Mouse (Mus musculus): ENCODE results near the gene Pitpnm2. TPM values are rescaled to one million over a fixed set of nuclear protein-coding genes. Genes with fewer than 3 reads are reported as not detected.

The Pitpnm2 gene
- polyA plus RNA-seq, 1 experiment from 2014 or later: 9.4 TPM

DNA sequence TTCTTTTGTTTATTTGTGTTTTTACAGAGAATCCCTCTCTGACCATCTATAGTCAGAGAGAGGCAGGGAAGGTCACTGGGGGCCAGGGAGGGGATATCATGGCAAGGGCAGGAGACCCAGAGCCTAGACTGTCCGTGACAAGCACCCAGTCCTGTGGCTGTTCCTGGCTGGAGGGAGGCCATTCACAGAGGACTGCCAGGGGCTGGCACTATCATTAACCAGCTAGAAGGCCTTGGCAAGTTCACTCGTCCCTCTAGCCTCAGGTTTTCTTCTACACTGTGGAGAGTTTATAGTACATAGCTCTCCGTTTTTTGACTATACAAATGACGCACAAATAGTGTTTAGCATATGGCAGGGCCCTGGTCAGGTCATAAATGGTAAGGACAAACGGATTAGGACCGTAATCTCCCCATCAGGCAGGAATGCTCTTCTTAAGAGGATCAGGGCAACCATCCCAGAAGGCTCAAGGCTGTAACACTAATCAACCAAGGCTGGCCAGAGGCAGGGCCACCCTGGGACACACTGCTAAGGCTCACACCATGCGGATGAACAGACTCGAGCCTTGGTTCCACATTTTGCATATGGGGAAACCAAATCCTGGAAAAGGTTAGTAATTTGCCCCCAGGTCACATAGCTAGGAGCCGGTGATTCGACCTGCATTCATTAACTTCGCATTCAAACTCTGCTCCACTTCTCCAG is 55.0 kb downstream of the Pitpnm2 start:
- no peaks in the 10 kb centered on the region for H3K36me3 ChIP-seq
- H3K9me3 ChIP-seq (replicated peaks): no peaks in the 10 kb centered on the region
- H3K27ac ChIP-seq (replicated peaks): no peak overlapping the region
- no peak for ATAC-seq (ENCODE audit: low FRiP score)
- H3K4me1 ChIP-seq: peaks cover 25% of the 10 kb centered on the region
- H3K4me2 ChIP-seq: no peak overlapping the region
- no peaks in the 10 kb centered on the region for H3K27me3 ChIP-seq (replicated peaks)
- H3K4me3 ChIP-seq (replicated peaks): no peak overlapping the region
- WGBS: 73% methylated on average over 11 of the region's 11 CpGs
- no peak overlapping the region for H3K9ac ChIP-seq (replicated peaks)

- Histone ChIP-seq H3K27me3 (replicated peaks) (no peaks in the 10 kb centered on the region), H3K9ac (replicated peaks) (no peak overlapping the region), H3K4me3 (replicated peaks) (no peak overlapping the region), H3K9me3 (replicated peaks) (no peaks in the 10 kb centered on the region), H3K4me1 (peaks cover 32% of the 10 kb centered on the region), H3K27ac (replicated peaks) (peak overlapping the region; percentile 57; the same call in 1 of the 2 replicates), H3K36me3 (no peaks in the 10 kb centered on the region), H3K4me2 (peak overlapping the region; percentile 22; the same call in 1 of the 2 replicates)
- peak; percentile 58 for ATAC-seq (ENCODE audit: low FRiP score)
- 59% methylated on average over 24 of the region's 24 CpGs for WGBS
Observed at GRCm38 (mm10) chr5:124193286-124194112, 56.1 kb downstream of the Pitpnm2 start.

DNA sequence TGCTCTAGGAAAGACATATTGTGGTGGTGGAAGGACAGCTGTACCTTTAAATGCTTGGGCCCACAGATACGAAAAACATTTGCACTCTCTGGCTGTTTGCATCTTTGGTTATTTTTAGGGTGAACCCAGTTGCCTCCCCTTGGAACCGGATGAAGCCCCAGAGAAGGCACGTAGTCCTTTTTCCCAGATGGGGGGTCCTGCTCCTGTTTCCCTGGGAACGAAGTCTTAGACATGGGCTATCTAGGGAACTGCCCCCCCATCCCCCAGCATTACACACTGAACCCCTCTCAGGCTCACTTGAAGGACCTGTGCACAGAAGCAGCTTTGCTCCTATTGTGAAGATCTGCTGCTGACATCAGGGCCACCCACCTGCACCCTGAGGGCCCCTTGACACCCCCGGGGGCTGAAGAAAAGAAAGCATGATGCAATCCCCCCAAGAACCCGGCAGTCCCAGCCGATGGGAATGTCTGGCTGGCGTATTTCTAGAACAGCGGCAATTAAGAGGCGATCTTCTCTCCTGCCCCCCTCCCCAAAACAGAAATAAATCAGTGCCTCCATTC is 56.8 kb downstream of the Pitpnm2 start:
- H3K9me3 ChIP-seq (replicated peaks): no peaks in the 10 kb centered on the region
- no peak for ATAC-seq (ENCODE audit: low FRiP score)
- WGBS: 29% methylated on average over 10 of the region's 10 CpGs
- no peaks in the 10 kb centered on the region for H3K36me3 ChIP-seq
- peaks cover 38% of the 10 kb centered on the region for H3K4me1 ChIP-seq
- H3K9ac ChIP-seq (replicated peaks): peak overlapping the region; percentile 32; the same call in 1 of the 2 replicates
- peak overlapping the region; percentile 22; the same call in 1 of the 2 replicates for H3K4me2 ChIP-seq
- H3K4me3 ChIP-seq (replicated peaks): no peak overlapping the region
- H3K27me3 ChIP-seq (replicated peaks): no peaks in the 10 kb centered on the region
- H3K27ac ChIP-seq (replicated peaks): peak overlapping the region; percentile 35

DNA sequence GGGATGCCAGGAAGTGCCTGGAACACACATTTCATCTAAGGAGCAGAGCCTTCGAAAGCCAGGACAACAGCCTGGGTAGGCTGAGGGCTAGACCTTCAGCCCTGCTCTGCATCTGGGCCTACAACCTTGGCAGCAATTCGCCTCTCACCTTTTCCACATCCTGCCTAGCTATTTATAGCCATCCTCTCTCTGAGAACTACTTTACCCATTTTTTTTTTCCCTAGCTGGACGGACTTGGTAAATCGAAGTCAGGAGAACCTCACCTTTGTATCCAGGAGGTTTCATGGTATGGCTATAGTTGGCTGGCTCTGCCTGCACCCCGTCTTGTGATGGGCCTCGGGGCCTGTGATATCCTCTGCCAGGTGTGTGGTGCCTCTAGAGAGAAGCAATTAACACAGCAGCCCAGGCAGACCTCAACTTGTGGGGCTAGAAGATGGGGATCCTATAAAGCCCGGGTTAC is 57.3 kb downstream of the Pitpnm2 start:
- peak overlapping the region; percentile 32; the same call in 1 of the 2 replicates for H3K9ac ChIP-seq (replicated peaks)
- H3K9me3 ChIP-seq (replicated peaks): no peaks in the 10 kb centered on the region
- H3K4me1 ChIP-seq: peaks cover 44% of the 10 kb centered on the region
- WGBS: 82% methylated on average over 7 of the region's 7 CpGs
- ATAC-seq (ENCODE audit: low FRiP score): no peak
- no peak overlapping the region for H3K4me3 ChIP-seq (replicated peaks)
- peak overlapping the region; percentile 35; the same call in 1 of the 2 replicates for H3K27ac ChIP-seq (replicated peaks)
- no peaks in the 10 kb centered on the region for H3K36me3 ChIP-seq
- no peaks in the 10 kb centered on the region for H3K27me3 ChIP-seq (replicated peaks)
- no peak overlapping the region for H3K4me2 ChIP-seq

DNA sequence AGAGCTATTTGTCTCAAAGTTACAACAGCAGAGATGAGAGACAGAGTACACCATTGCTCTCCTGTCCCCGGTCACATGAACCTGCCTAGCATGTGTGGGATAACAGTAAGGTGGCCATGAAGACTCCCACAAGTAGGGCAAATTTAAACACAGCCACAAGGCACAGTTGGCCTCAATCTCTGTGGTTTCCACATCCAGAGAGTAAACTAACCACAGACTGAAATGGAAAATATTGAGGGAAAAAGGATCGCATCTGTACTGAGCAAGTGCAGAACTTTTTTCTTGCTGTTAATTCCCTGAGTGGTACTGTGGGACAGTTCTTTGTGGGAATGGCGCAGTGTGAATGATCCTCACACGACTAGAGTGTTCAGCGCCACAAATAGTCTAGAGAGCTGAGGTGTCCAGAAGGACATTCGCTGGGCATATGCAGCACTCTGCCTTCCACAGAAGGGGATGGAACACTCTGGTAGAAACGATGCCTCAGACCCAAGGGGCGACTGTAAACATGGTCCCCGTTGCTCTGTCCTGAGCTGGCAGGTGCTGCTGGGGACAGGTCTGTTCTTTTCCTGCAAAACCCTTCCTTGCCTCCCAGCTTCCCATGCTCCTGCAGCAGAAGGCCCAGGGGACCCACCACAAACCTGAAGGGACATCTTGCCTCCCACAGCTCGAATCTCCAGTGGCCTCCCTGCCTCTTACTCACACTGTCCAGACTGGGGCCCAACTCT is 59.3 kb downstream of the Pitpnm2 start:
- ATAC-seq (ENCODE audit: low FRiP score): no peak
- Histone ChIP-seq H3K27me3 (replicated peaks) (no peaks in the 10 kb centered on the region), H3K4me1 (peaks cover 63% of the 10 kb centered on the region), H3K36me3 (no peaks in the 10 kb centered on the region), H3K9ac (replicated peaks) (no peak overlapping the region), H3K4me3 (replicated peaks) (no peak overlapping the region), H3K9me3 (replicated peaks) (no peaks in the 10 kb centered on the region), H3K4me2 (no peak overlapping the region), H3K27ac (replicated peaks) (no peak overlapping the region)
- 81% methylated on average over 10 of the region's 10 CpGs for WGBS

DNA sequence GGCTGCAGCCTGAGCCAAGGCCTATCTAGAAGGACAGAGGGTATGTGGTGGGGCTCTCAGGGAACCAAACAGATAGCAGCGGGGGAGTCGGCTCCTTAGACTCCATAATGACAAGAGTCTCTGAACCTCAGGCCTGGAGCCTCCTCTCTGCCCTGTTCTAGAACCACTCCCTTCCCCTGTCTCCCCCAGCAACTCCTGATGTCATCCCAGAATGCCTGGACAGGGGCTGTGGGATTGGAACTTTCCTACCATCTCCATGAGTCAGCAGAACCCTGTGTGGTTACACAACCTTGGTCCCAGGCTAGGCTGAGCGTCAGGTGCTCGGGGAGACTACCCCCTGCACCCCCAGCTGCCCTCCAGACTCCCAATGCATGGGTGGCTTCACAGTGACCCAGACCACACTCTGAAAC is 60.0 kb downstream of the Pitpnm2 start:
- Histone ChIP-seq H3K4me3 (replicated peaks) (no peak overlapping the region), H3K9me3 (replicated peaks) (no peaks in the 10 kb centered on the region), H3K4me1 (peaks cover 69% of the 10 kb centered on the region), H3K4me2 (no peak overlapping the region), H3K27me3 (replicated peaks) (no peaks in the 10 kb centered on the region), H3K9ac (replicated peaks) (no peak overlapping the region), H3K36me3 (no peaks in the 10 kb centered on the region), H3K27ac (replicated peaks) (no peak overlapping the region)
- no peak for ATAC-seq (ENCODE audit: low FRiP score)
- WGBS: 97% methylated on average over 4 of the region's 4 CpGs

DNA sequence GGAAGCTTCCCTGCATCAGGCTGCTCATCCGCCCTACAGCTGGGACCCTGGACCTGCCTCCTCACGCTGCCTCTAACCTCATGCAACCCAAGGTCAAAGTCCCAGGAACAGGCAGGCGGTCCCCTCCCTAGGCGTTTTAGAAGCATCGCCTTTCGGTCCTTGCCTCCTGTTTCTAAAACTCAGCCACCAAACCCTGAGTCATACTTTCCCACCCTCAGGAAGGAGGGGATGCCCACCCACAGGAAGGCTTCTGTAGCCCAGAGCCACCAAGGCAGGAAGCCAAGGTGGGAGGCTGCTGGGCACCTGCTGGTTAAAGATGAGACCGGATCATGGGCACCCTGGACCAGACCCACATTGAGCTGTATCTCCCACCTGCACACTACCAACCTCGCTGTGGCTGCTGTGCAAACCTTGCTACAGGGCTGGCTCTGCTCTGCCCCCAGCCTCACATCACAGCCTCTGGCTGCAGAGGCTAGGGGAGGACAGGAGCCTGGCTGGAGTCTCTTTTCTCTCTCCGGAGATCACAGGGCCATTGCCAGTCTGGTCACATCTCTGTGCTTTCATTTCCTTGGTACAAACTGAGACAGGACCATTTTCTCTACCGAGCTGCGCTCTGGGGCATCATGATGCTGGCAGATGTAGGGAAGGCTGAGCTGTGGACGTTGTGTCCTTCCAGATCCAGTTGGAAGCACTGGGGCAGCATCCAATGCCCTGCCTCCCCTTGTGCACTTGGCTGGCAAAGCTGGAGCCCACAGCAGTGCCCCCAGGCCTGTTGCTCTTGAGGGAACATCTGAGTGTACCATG is 61.9 kb downstream of the Pitpnm2 start:
- ATAC-seq (ENCODE audit: low FRiP score): peak; percentile 21; the same call in 1 of the 2 replicates
- no peaks in the 10 kb centered on the region for H3K36me3 ChIP-seq
- WGBS: 42% methylated on average over 12 of the region's 12 CpGs
- no peaks in the 10 kb centered on the region for H3K27me3 ChIP-seq (replicated peaks)
- H3K4me3 ChIP-seq (replicated peaks): peak overlapping the region; percentile 30
- peak overlapping the region; percentile 87 for H3K27ac ChIP-seq (replicated peaks)
- peak overlapping the region; percentile 50 for H3K9ac ChIP-seq (replicated peaks)
- peaks cover 69% of the 10 kb centered on the region for H3K4me1 ChIP-seq
- peak overlapping the region; percentile 57 for H3K4me2 ChIP-seq
- no peaks in the 10 kb centered on the region for H3K9me3 ChIP-seq (replicated peaks)

DNA sequence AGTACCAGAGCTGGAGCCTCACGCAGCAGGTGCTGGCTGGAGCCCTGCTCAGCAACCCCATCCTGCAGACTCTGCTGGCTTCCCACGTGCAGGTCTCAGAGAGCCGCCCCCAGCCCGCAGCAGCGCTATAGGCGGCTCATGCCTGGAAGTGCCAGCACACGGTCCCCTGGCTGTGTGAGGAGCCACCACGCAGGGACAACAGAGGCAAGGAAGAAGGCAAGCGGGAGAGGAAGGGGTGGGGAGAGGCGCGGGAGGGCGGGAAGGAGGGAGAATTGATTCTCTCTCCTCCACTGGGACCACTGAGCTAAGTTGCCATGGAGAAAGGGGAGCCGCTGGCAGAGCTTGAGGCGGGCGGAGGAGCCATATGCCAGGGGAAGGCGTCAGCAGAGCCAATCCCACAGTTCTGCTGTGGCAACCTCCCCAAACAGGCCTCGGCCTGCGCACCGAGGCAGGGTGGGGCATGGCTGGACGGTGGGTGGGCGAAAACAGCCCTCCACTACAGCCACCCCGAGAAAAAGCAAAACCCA is 62.5 kb downstream of the Pitpnm2 start:
- Histone ChIP-seq H3K27ac (replicated peaks) (peak overlapping the region; percentile 87), H3K9me3 (replicated peaks) (no peaks in the 10 kb centered on the region), H3K9ac (replicated peaks) (peak overlapping the region; percentile 50), H3K4me3 (replicated peaks) (peak overlapping the region; percentile 30), H3K27me3 (replicated peaks) (no peaks in the 10 kb centered on the region), H3K36me3 (no peaks in the 10 kb centered on the region), H3K4me1 (peaks cover 65% of the 10 kb centered on the region), H3K4me2 (peak overlapping the region; percentile 57)
- 3% methylated on average over 19 of the region's 22 CpGs for WGBS
- peak; percentile 77 for ATAC-seq (ENCODE audit: low FRiP score)

- Histone ChIP-seq H3K36me3 (no peaks in the 10 kb centered on the region), H3K9me3 (replicated peaks) (no peaks in the 10 kb centered on the region), H3K4me3 (replicated peaks) (peak overlapping the region; percentile 30), H3K4me2 (peak overlapping the region; percentile 57), H3K27ac (replicated peaks) (peak overlapping the region; percentile 87), H3K4me1 (peaks cover 65% of the 10 kb centered on the region), H3K9ac (replicated peaks) (peak overlapping the region; percentile 50), H3K27me3 (replicated peaks) (no peaks in the 10 kb centered on the region)
- WGBS: 45% methylated on average over 10 of the region's 10 CpGs
- peak; percentile 40; the same call in 1 of the 2 replicates for ATAC-seq (ENCODE audit: low FRiP score)
Observed at GRCm38 (mm10) chr5:124186465-124186854, 63.1 kb downstream of the Pitpnm2 start.

- Histone ChIP-seq H3K4me2 (peak overlapping the region; percentile 57), H3K9me3 (replicated peaks) (no peaks in the 10 kb centered on the region), H3K27ac (replicated peaks) (peak overlapping the region; percentile 87), H3K4me1 (peaks cover 65% of the 10 kb centered on the region), H3K27me3 (replicated peaks) (no peaks in the 10 kb centered on the region), H3K9ac (replicated peaks) (peak overlapping the region; percentile 50), H3K36me3 (no peaks in the 10 kb centered on the region), H3K4me3 (replicated peaks) (peak overlapping the region; percentile 30)
- no peak for ATAC-seq (ENCODE audit: low FRiP score)
- WGBS: 50% methylated on average over 15 of the region's 15 CpGs
Observed at GRCm38 (mm10) chr5:124185706-124186464, 63.7 kb downstream of the Pitpnm2 start.
